Mouse (Mus musculus) stomach, embryonic 16.5 days (tissue): ENCODE results near the gene Rab40c. TPM values are rescaled to one million over a fixed set of nuclear protein-coding genes. Genes with fewer than 3 reads are reported as not detected.

Experiments
- ATAC-seq: fragments of 200-750 bp; cut with Nextera tagmentation; 2 replicates; pipeline ENCODE4 v1.8.0; 2017; ENCODE audit warnings: moderate number of reproducible peaks, moderate TSS enrichment; ENCODE audit not compliant: insufficient read depth, low FRiP score
- H3K27ac ChIP-seq: fragments of 300-500 bp; sonication (generic); 2 replicates; pipeline ENCODE4 v1.5.1; 2014; ENCODE audit warnings: low read length
- H3K27me3 ChIP-seq: fragments of 300-500 bp; sonication (generic); 2 replicates; pipeline ENCODE4 v1.6.1; 2014; ENCODE audit warnings: low read length, control low read depth, mixed read lengths; ENCODE audit not compliant: control insufficient read depth, insufficient read depth
- H3K36me3 ChIP-seq: fragments of 300-500 bp; sonication (generic); 2 replicates; pipeline ENCODE4 v1.6.1; 2014; ENCODE audit warnings: low read length; ENCODE audit not compliant: control insufficient read depth, insufficient read depth
- H3K4me1 ChIP-seq: fragments of 300-500 bp; sonication (generic); 2 replicates; pipeline ENCODE4 v1.6.1; 2014; ENCODE audit warnings: low read length, control low read depth, mixed read lengths; ENCODE audit not compliant: control insufficient read depth, insufficient read depth
- H3K4me2 ChIP-seq: fragments of 300-500 bp; sonication (generic); 2 replicates; pipeline ENCODE4 v1.6.1; 2014; ENCODE audit warnings: low read depth, low read length, mixed read lengths
- H3K4me3 ChIP-seq: fragments of 300-500 bp; sonication (generic); replicated peaks from 2 replicates; pipeline ENCODE4 v1.5.1; 2014; ENCODE audit warnings: mild to moderate bottlenecking, low read length
- H3K9ac ChIP-seq: fragments of 300-500 bp; sonication (generic); 2 replicates; pipeline ENCODE4 v1.6.1; 2014; ENCODE audit warnings: low read length
- H3K9me3 ChIP-seq: fragments of 300-500 bp; sonication (generic); replicated peaks from 2 replicates; pipeline ENCODE4 v1.6.1; 2016; ENCODE audit warnings: low read length, control low read depth; ENCODE audit not compliant: control insufficient read depth
- WGBS: fragments of 180-500 bp; shearing (Covaris S2); extraction: QIAGEN DNeasy Blood & Tissue Kit; methylation state at CpG from one replicate; pipeline ENCODE4 v1.1.7; 2014; 5-methylcytosine and 5-hydroxymethylcytosine counted together
- polyA plus RNA-seq: library from polyadenylated mRNA; unstranded; fragments of >200 nt; fragmentation: Nextera tagmentation; extraction: Ambion mirVana; gene quantifications from 2 replicates; pipeline ENCODE4 v1.2.1, GENCODE M21; 2015

The Rab40c gene
- polyA plus RNA-seq, 1 experiment from 2014 or later = 26.3 TPM

GRCm38 (mm10) chr17:25868601-25869191, 50.8 kb downstream of the Rab40c start, which contains the start of gene Mcrip2:
Mcrip2 (minus strand) TSS chr17:25868764.
- peak within 1 kb of the TSS; percentile 92 for H3K4me2 ChIP-seq
- H3K9me3 ChIP-seq = no peaks in the 10 kb centered on the region
- H3K27ac ChIP-seq = peak within 1 kb of the TSS; percentile 80
- peak; percentile 81 for ATAC-seq
- no peaks in the 10 kb centered on the region for H3K36me3 ChIP-seq
- under 1% methylated on average over 24 of the region's 24 CpGs for WGBS
- peaks cover 8% of the 10 kb centered on the region; the same call in 1 of the 2 replicates for H3K4me1 ChIP-seq
- no peaks in the 10 kb centered on the region for H3K27me3 ChIP-seq
- peak within 1 kb of the TSS; percentile 86 for H3K4me3 ChIP-seq
- peak within 1 kb of the TSS; percentile 79 for H3K9ac ChIP-seq

- no peaks in the 10 kb centered on the region for H3K9me3 ChIP-seq
- H3K9ac ChIP-seq = peak overlapping the region; percentile 79
- peak overlapping the region; percentile 92 for H3K4me2 ChIP-seq
- ATAC-seq = peak; percentile 28; the same call in 1 of the 2 replicates
- no peaks in the 10 kb centered on the region for H3K27me3 ChIP-seq
- 0 out of 2 replicates have a peak, but pooled peaks cover 3% of the 10 kb centered on the region for H3K36me3 ChIP-seq
- H3K4me3 ChIP-seq = peak overlapping the region; percentile 86
- WGBS = under 1% methylated on average over 42 of the region's 42 CpGs
- H3K4me1 ChIP-seq = peaks cover 8% of the 10 kb centered on the region; the same call in 1 of the 2 replicates
- H3K27ac ChIP-seq = peak overlapping the region; percentile 80
Observed at GRCm38 (mm10) chr17:25867836-25868600, 51.5 kb downstream of the Rab40c start.

- Histone ChIP-seq H3K4me3 (peak overlapping the region; percentile 86), H3K9me3 (no peaks in the 10 kb centered on the region), H3K4me1 (peaks cover 8% of the 10 kb centered on the region; the same call in 1 of the 2 replicates), H3K4me2 (peak overlapping the region; percentile 92), H3K9ac (peak overlapping the region; percentile 79), H3K36me3 (0 out of 2 replicates have a peak, but pooled peaks cover 3% of the 10 kb centered on the region), H3K27ac (peak overlapping the region; percentile 80), H3K27me3 (no peaks in the 10 kb centered on the region)
- ATAC-seq = no peak
- 17% methylated on average over 7 of the region's 7 CpGs for WGBS
Observed at GRCm38 (mm10) chr17:25867509-25867835, 52.1 kb downstream of the Rab40c start.

DNA sequence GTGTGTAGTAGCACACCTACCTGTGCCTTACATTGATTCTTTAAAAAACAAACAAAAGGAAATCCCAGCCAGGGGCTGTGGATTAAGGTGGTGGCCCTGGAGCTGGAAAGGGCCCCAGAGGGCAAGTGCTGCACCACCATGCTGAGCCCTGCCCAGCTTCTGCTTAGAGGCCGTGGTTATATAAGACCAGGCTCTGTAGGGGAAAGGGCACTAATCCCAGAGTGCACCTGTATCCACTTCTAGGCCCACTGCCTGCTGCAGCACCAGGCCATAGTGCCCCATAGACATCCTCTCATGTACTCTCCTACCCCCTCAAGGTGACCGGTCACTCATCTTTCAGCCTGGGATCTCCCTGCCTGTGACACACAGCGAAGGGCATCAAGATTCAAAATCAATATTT, 53.4 kb downstream of the Rab40c start:
- no peak overlapping the region for H3K4me3 ChIP-seq
- 0 out of 2 replicates have a peak, but pooled peaks cover 3% of the 10 kb centered on the region for H3K36me3 ChIP-seq
- no peaks in the 10 kb centered on the region for H3K27me3 ChIP-seq
- no peaks in the 10 kb centered on the region for H3K9me3 ChIP-seq
- no peak for ATAC-seq
- H3K4me2 ChIP-seq = no peak overlapping the region
- 86% methylated on average over 3 of the region's 3 CpGs for WGBS
- H3K27ac ChIP-seq = peak overlapping the region; percentile 39; the same call in 1 of the 2 replicates
- H3K9ac ChIP-seq = no peak overlapping the region
- H3K4me1 ChIP-seq = peaks cover 13% of the 10 kb centered on the region; the same call in 1 of the 2 replicates

- peak overlapping the region; percentile 23; the same call in 1 of the 2 replicates for H3K4me2 ChIP-seq
- peak overlapping the region; percentile 39; the same call in 1 of the 2 replicates for H3K27ac ChIP-seq
- H3K4me1 ChIP-seq = peaks cover 20% of the 10 kb centered on the region
- H3K27me3 ChIP-seq = no peaks in the 10 kb centered on the region
- H3K36me3 ChIP-seq = 0 out of 2 replicates have a peak, but pooled peaks cover 3% of the 10 kb centered on the region
- no peak overlapping the region; the same call in 1 of the 2 replicates for H3K9ac ChIP-seq
- no peaks in the 10 kb centered on the region for H3K9me3 ChIP-seq
- peak; percentile 23; the same call in 1 of the 2 replicates for ATAC-seq
- no peak overlapping the region for H3K4me3 ChIP-seq
- WGBS = 85% methylated on average over 11 of the region's 11 CpGs
Observed at GRCm38 (mm10) chr17:25865288-25865687, 54.2 kb downstream of the Rab40c start.

GRCm38 (mm10) chr17:25864311-25864710, 55.2 kb downstream of the Rab40c start:
- H3K9me3 ChIP-seq = no peaks in the 10 kb centered on the region
- no peak overlapping the region for H3K4me3 ChIP-seq
- ATAC-seq = no peak
- H3K4me2 ChIP-seq = no peak overlapping the region
- no peak overlapping the region for H3K27ac ChIP-seq
- H3K4me1 ChIP-seq = peaks cover 22% of the 10 kb centered on the region
- 89% methylated on average over 14 of the region's 14 CpGs for WGBS
- H3K36me3 ChIP-seq = 0 out of 2 replicates have a peak, but pooled peaks cover 3% of the 10 kb centered on the region
- no peak overlapping the region for H3K9ac ChIP-seq
- H3K27me3 ChIP-seq = no peaks in the 10 kb centered on the region

DNA sequence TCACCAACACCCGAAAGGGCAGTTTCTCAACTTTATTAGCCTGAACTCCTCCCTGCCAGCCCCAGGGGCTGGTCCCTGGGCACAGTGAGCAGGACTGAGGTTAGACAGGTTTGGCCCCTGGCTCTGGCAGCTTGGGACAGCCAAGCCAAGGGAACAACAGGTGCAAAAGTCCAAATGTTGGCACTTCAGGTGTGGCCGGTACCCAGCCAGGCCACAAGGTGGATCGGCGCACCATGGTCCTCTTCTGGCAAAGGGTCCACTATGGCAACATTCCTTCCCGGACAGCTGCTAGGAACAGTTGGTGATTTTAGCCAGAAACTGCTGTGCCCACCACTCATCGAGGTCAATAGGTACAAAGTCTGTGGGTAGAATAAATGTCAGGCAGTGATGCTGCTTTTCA, 55.8 kb downstream of the Rab40c start:
- Histone ChIP-seq H3K9me3 (no peaks in the 10 kb centered on the region), H3K4me1 (peaks cover 22% of the 10 kb centered on the region), H3K9ac (no peak overlapping the region), H3K4me3 (no peak overlapping the region), H3K4me2 (no peak overlapping the region), H3K36me3 (0 out of 2 replicates have a peak, but pooled peaks cover 3% of the 10 kb centered on the region), H3K27ac (no peak overlapping the region), H3K27me3 (no peaks in the 10 kb centered on the region)
- 90% methylated on average over 6 of the region's 6 CpGs for WGBS
- ATAC-seq = no peak

DNA sequence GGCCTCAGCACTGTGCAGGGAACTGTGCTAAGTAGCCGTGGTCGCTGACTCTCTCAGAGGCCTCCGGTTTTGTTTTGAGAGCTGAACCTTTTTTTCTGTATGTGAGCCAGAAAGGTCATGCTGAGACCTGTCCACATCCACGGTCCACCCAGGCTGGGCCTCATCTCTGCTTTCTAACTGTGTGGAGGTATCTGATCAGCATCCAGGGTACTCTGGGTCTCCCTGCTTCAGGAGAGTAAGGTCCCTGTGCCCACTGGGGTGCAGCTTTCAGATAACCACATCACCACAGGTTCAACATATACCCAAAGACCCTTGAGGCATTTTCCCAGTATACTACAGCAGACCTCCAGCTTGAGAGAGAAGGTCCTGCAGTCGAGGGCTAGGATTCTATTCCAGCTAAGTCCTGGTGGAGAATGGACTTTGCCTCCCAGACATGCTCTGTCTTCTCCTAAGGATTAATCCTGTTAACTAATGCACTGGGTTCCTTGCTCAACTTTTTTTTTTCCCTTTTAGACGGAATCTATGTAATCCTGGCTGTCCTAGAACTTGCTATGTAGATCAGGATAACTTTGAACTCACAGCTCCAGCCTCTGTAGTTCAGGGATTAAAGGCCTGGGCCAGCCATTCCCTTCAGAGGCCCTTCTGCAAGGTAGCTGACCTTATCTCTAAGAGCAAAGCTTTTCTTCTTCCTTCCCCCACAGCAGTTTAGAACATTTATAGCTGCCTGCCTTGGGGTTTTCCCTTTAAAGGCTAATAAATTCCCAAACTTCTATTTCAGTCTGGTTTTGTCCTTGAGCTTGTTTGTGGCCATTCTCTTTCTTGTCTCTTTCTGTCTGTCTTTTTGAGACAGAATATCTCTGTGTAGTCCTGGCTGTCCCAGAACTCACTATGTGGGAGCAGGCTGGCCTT, 57.6 kb downstream of the Rab40c start:
- 10% methylated on average over 6 of the region's 6 CpGs for WGBS
- no peak for ATAC-seq
- Histone ChIP-seq H3K4me1 (peaks cover 14% of the 10 kb centered on the region), H3K4me2 (peak overlapping the region; percentile 96), H3K9ac (peak overlapping the region; percentile 90), H3K36me3 (0 out of 2 replicates have a peak, but pooled peaks cover 3% of the 10 kb centered on the region), H3K27me3 (no peaks in the 10 kb centered on the region), H3K27ac (peak overlapping the region; percentile 75), H3K9me3 (no peaks in the 10 kb centered on the region), H3K4me3 (peak overlapping the region; percentile 82)
